Mouse (Mus musculus): ENCODE data around the gene Itih5.

Itih5 gene

DNA sequence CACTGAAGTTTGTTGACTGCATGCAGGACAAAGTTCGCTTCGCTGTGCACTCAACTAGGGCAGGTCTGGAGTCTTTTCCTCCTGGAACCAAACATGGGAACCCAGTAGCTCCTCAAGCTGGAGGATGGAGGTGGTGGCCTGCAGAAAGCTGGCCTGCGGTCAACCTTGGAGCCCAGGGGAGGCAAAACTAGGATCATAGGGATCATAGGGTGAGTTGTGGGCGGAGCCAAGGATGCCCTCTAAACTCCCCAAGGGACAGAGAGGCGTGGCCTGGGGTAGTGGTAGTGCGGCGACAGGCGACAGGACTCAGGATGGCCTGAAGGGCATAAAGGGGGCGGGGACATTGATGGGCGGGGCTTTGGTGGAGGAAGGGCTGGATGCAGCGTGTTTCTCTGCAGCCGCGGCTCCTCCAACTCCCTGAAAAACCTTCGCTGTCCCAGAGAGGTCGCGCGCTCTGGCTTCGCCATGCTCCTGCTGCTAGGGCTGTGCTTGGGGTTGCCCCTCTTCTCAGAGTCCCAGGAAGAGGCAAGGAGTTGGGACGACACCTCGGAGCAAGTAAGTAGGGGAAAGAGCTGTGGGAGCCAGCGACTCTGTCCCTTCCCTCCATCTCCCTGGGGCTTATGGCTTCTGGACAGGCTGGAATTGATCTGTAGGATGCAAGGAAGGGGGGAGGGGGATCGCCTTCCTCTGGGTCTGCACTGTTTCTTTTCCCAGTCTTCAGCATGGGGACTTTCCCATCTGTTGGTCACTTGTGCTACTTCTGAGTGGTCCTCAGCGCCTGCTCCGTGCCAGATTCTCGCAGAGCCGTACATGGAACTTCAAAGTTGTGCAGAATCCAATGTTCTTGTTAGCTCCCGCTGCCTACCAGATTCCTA is at the start of gene Itih5:
Itih5 (plus strand) TSS at position 371 of the 875 bp plus-strand sequence.
- no peak for DNase-seq (ENCODE audit: low spot score in 2 of 2)

GRCm38 (mm10) chr2:10108535-10109189 is 44.7 kb upstream of the Itih5 start:
- no peak for DNase-seq (ENCODE audit: low spot score in 2 of 2)

DNA sequence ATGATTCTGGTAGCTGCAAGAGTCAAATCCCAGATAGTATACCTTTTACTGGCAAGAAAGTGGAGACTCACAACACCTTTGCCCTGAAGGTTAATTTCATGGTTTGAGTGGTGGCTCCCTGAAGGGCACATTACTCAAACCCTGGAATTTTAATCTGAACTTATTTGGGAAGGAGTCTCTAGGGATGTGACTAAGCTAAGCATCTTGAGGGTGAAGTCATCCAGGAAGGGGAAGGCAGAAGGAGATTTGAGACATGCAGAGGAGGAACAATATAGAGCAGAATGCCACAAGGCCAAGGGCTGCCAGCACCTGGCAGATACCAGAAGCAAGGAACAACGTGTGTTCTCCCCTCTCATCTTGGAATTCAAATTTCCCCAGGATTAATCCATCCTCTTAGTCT is 34.6 kb upstream of the Itih5 start:
- DNase-seq (ENCODE audit: low spot score in 2 of 2), result no peak

GRCm38 (mm10) chr2:10119276-10119675 is 34.1 kb upstream of the Itih5 start:
- DNase-seq (ENCODE audit: low spot score in 2 of 2), result no peak

DNA sequence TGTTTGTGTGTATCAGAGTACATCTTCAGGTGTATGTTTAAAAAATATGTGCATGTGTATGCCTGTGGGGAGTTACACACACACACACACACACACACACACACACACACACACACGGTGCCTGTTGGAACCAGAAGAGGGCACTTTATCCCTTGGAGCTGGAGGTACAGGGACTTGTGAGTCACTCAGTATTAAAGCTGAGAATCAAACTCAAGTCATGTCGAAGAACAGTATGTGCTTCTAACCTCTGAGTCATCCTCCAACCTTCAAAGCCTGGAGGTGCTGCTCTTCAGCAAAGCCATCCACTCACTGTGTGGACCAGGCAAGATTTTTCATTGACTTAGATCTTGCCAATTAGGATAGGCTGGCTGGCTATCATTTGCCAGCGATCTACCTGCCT is 31.5 kb upstream of the Itih5 start:
- DNase-seq (ENCODE audit: low spot score in 2 of 2), result no peak

GRCm38 (mm10) chr2:10126122-10126521 is 27.2 kb upstream of the Itih5 start:
- no peak for DNase-seq (ENCODE audit: low spot score in 2 of 2)

DNA sequence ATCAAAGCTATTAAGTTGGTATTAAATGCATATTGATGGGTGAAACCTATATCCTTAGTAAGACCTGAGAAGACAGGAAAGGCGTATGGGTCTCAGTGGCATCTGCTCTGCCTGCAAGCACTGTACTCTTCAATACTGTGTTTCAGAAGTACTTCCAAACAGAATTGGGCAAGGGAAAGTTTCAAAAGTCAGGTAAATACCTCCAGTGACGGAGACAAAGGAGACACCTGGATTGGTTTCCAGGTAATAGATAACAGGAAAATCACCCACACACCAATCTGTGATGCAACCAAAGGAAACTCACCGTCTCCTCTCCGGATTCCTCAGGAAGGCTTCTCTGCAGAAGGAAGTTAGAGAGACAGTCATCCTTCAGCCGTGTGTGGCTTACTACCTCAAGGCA is 25.9 kb upstream of the Itih5 start:
- no peak for DNase-seq (ENCODE audit: low spot score in 2 of 2)

DNA sequence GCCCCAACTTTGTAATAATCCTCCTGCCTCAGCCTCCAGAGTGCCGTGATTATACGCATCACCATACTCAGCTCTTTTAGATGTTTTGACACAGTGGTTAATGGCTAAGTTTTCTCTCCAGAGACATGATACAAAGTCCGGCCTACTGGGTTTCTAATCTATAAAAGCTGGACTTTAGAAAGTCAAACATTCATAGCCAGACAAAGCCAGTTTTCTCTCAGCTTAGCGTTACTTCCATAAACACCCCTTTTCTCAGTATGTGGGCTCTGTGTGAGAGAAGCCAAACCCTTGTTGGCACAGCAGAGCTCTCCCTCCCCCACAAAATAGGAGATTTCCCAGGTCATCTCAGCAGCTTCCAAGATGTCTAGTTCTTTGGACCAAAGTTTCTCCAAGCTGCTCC is 24.8 kb upstream of the Itih5 start:
- DNase-seq (ENCODE audit: low spot score in 2 of 2), result no peak

DNA sequence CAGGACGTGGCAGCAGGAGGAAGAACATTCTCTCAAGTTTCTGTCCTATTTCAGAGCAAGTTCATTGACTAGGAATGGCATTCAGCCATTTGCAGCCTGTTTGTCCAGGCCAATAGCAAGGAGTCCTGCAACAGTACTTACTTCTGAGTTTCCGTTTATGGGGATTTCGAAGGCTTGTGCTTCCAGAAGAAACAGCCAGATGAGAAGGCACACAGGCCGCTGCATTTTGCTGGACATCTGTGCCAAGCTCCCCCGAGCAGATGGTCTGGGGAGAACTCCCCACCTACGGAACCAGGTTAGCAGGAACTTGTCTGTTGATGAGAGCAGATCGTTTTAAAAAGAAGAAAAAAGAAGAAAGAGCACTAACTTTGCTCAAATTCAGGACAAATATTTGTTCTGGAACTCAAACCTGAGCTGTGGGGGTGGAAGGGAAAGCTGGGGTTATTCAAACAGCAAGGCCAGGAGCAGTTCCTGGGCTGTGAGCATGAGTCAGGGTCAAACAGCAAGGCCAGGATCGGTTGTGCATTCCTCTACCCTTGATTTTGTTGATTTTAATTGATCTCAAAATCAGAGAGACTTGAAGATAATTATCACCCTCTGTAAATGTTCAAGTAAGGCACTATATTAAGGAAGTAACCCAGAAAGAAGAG is 22.9 kb upstream of the Itih5 start:
- peak; percentile 36 to 51 for DNase-seq (ENCODE audit: low spot score in 2 of 2)

GRCm38 (mm10) chr2:10131296-10131695 is 22.1 kb upstream of the Itih5 start, which contains the start of gene Itih2:
Itih2 (minus strand) TSS chr2:10131396.
- no peak for DNase-seq (ENCODE audit: low spot score in 2 of 2)

GRCm38 (mm10) chr2:10132128-10132527 is 21.2 kb upstream of the Itih5 start:
- DNase-seq (ENCODE audit: low spot score in 2 of 2), result no peak

DNA sequence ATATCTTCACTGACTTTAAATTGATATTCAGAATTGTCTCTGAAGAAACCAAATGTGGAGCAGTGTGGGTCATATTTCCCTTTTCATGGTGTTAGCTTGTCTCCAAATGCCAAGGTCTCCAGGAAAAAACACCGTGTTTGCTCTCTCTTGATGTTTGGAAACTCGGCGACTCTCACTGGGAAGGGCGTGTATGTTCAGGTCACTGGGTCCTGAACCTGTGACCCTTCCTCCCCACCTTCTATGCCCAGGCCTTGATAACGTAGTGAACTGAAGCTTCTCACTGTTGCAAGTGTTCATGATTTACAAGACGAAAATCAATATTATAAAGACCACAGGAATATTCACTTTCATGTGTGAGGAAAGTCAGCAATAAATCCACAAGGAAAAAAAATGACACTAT is 19.4 kb upstream of the Itih5 start:
- no peak for DNase-seq (ENCODE audit: low spot score in 2 of 2)

- DNase-seq (ENCODE audit: low spot score in 2 of 2), result no peak
Observed at GRCm38 (mm10) chr2:10137320-10137719, 16.1 kb upstream of the Itih5 start.

GRCm38 (mm10) chr2:10140456-10140855 is 12.9 kb upstream of the Itih5 start:
- DNase-seq (ENCODE audit: low spot score in 2 of 2), result no peak

DNA sequence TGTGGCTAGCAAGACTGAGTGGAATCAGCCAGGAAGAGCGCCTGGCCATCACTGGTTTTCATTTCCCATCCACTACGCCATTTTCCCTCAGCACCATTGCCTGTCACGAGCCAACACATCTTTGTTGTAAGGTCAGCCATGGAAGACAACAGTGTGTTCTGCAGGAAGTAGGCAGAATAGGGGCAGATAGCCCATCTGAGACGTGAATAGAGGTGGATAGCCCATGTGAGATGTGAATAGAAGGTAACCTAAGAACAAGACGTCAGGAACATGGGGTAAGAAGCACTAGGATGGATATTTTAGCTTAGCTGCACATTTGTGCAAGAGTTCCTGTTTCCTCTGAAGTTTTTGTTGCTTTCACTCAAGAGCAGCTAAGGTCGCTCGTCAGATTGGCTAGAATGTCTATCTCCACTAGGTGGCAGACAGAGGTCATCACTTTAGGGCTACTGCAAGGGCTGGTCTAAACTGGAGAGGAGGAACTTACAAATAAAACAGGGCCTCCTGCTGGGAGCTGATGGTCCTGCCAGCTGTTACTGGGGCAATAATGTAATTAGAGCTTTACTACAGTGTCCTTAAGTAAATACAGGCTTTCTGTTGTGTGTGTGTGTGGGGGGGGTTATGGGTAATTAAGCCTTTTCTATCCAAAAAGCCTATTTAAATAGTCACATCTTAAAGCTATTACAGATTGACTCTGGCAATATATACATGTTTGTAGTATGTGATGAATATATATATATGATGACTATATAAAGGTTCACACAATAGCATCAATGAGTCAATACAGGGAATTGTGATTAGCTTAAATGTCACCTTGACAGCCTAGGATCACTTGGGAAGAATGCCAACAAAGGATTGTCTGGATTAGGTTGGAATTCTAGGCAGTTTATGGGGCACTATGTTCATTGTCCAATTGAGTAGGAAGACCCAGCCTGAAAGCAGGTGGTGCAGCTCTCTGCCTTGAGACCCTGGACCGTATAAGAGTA is 10.6 kb upstream of the Itih5 start:
- DNase-seq (ENCODE audit: low spot score in 2 of 2), result peak; percentile 24 to 70

DNA sequence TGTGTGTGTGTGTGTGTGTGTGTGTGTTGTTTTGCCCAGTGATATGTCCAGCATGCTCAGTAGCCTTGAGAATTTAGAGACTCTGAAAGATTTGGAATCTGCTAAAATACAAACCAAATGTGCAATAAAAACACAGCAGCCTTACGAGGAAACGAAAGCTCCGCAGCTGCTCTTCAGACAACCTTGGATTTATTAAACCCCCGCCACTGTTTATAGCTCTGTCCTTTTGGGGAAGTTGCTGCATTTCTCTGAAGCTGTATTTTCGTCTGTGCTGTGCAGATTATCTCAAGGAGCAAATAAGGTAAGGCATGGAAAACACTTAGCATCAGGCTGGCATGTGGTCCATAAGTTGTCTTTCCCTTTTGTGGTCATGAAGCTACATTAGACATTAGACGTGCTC is 7.9 kb upstream of the Itih5 start:
- no peak for DNase-seq (ENCODE audit: low spot score in 2 of 2)

GRCm38 (mm10) chr2:10147176-10147575 is 6.2 kb upstream of the Itih5 start:
- DNase-seq (ENCODE audit: low spot score in 2 of 2), result peak; percentile 35 to 53

DNA sequence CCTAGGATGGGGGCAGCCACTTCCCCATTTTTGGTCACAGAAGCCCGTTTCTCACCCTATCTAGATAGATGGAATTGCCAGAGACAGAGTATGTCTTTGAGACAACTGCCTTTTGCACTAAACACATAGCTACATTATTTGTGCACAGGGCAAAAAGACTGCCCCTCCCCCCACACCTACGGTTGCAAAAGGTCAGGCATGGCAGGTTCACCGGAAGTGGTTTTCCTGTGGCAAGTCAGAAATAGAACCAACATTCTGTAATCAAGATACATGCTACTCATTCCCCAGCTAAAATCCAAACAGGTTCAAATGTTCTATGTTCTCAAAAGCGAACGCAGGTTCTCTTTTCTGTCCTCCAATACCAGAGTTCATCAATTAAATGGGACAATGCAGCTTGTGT is 781 bp upstream of the Itih5 start:
- no peak for DNase-seq (ENCODE audit: low spot score in 2 of 2)

DNA sequence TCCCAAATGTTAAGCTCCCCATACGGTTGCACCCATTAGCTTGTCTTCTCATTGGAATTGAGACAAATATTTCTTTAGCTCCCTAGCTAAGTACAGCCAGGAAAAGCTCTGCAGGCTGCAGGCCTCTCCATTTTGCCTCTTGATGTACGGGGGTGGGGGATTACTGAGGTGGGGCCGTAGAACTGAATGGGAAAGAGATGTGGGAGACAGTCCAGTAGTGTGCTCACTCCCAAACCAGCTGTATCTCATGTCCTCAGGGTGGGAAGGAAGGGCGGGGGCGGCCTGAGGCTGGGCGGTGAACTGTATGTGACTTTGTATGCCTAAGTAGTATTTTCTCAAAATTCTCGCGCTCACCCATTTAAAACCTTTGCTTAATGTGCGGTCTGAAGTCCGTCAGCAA is 3.8 kb downstream of the Itih5 start:
- no peak for DNase-seq (ENCODE audit: low spot score in 2 of 2)

GRCm38 (mm10) chr2:10162011-10162410 is 8.6 kb downstream of the Itih5 start:
- DNase-seq (ENCODE audit: low spot score in 2 of 2), result no peak

DNA sequence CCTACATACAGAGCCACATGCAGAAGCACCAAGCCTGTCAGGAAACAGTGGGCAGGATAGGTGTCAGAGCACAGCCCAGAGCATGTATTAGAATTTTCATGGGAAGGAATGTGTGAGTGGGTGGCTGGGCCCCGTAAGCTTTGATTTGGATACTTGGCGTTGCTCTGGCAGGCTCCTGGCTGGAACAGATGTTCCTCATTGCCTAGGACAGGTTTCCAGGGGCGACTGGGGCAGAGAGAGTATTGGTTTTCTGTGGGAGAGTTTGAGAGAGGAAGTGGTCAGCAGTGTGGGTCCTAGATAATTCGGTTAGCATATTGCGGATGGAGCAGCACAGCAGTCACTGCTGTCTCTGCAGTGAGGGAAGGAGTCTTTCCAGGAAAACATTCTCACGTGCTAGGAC is 13.3 kb downstream of the Itih5 start:
- no peak for DNase-seq (ENCODE audit: low spot score in 2 of 2)
